Mouse (Mus musculus): ENCODE measurements around the gene P2ry12.

DNA sequence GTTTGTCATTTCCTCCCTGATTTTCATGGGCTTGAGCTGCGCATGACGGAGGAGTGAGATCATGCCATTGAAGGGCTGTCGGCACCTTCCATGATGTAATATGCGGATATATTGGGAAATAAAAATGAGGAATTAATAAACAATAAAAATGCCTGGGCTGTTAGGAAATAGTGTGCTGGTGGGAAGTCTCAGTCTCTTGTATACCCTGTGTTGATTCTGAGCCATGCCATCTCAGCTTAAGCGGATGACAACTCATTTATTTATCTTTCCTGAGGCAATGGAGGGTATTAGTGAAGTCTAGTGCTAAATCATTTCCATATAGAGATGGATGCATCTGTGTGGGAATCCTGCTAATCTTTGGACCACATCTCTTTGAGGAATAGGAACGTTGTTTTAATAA is 14.6 kb downstream of the P2ry12 start:
- TF ChIP-seq CTCF (IDR thresholded peaks at IDR 0.05; ENCODE audit: low read depth) (no peak), EP300 (IDR thresholded peaks at IDR 0.05; ENCODE audit: low read depth) (no peak)
